Mouse (Mus musculus): ENCODE data around the gene Atg3. TPM values are rescaled to one million over a fixed set of nuclear protein-coding genes. Genes with fewer than 3 reads are reported as not detected.

The Atg3 gene
- polyA plus RNA-seq, 1 experiment from 2014 or later = 42.3 TPM

GRCm38 (mm10) chr16:45222771-45223170 lies 64.2 kb downstream of the Atg3 start:
- Histone ChIP-seq H3K4me3 (no peak overlapping the region), H3K4me1 (no peaks in the 10 kb centered on the region), H3K9me3 (replicated peaks) (no peaks in the 10 kb centered on the region), H3K9ac (no peak overlapping the region), H3K4me2 (replicated peaks) (no peak overlapping the region), H3K36me3 (no peaks in the 10 kb centered on the region), H3K27ac (no peak overlapping the region), H3K27me3 (no peaks in the 10 kb centered on the region)
- 82% methylated on average over 3 of the region's 3 CpGs for WGBS
- ATAC-seq (ENCODE audit: low FRiP score) = no peak

- 38% methylated on average over 10 of the region's 10 CpGs for WGBS
- ATAC-seq (ENCODE audit: low FRiP score) = no peak
- Histone ChIP-seq H3K4me1 (no peaks in the 10 kb centered on the region), H3K27ac (no peak within 1 kb of the TSS), H3K9ac (no peak within 1 kb of the TSS), H3K4me2 (replicated peaks) (no peak within 1 kb of the TSS), H3K27me3 (no peaks in the 10 kb centered on the region), H3K36me3 (no peaks in the 10 kb centered on the region), H3K9me3 (replicated peaks) (no peaks in the 10 kb centered on the region), H3K4me3 (no peak within 1 kb of the TSS)
Observed at GRCm38 (mm10) chr16:45223648-45224388, 65.2 kb downstream of the Atg3 start, which contains the start of gene Btla. Gene Btla (plus strand): TSS chr16:45224315.

GRCm38 (mm10) chr16:45224431-45225008 lies 65.9 kb downstream of the Atg3 start:
- Histone ChIP-seq H3K36me3 (no peaks in the 10 kb centered on the region), H3K9me3 (replicated peaks) (no peaks in the 10 kb centered on the region), H3K4me2 (replicated peaks) (no peak overlapping the region), H3K27me3 (no peaks in the 10 kb centered on the region), H3K9ac (no peak overlapping the region), H3K4me1 (no peaks in the 10 kb centered on the region), H3K4me3 (no peak overlapping the region), H3K27ac (no peak overlapping the region)
- no peak for ATAC-seq (ENCODE audit: low FRiP score)
- 63% methylated on average over 4 of the region's 4 CpGs for WGBS

- Histone ChIP-seq H3K27ac (no peak overlapping the region), H3K36me3 (no peaks in the 10 kb centered on the region), H3K4me3 (no peak overlapping the region), H3K9ac (no peak overlapping the region), H3K27me3 (no peaks in the 10 kb centered on the region), H3K9me3 (replicated peaks) (no peaks in the 10 kb centered on the region), H3K4me2 (replicated peaks) (no peak overlapping the region), H3K4me1 (no peaks in the 10 kb centered on the region)
- 92% methylated on average over 1 of the region's 1 CpGs for WGBS
- no peak for ATAC-seq (ENCODE audit: low FRiP score)
Observed at GRCm38 (mm10) chr16:45227002-45227401, 68.4 kb downstream of the Atg3 start.

GRCm38 (mm10) chr16:45231296-45231695 lies 72.7 kb downstream of the Atg3 start:
- WGBS = 96% methylated on average over 1 of the region's 1 CpGs
- no peak for ATAC-seq (ENCODE audit: low FRiP score)
- no peaks in the 10 kb centered on the region for H3K36me3 ChIP-seq
- no peaks in the 10 kb centered on the region for H3K4me1 ChIP-seq
- H3K9me3 ChIP-seq (replicated peaks) = no peaks in the 10 kb centered on the region
- no peak overlapping the region for H3K9ac ChIP-seq
- no peaks in the 10 kb centered on the region for H3K27me3 ChIP-seq
- no peak overlapping the region for H3K4me3 ChIP-seq
- no peak overlapping the region for H3K27ac ChIP-seq
- H3K4me2 ChIP-seq (replicated peaks) = no peak overlapping the region

GRCm38 (mm10) chr16:45233007-45233406 lies 74.4 kb downstream of the Atg3 start:
- no peak for ATAC-seq (ENCODE audit: low FRiP score)
- no peak overlapping the region for H3K4me3 ChIP-seq

More at GRCm38 (mm10) chr16:45233007-45233406, 74.4 kb downstream of the Atg3 start:
- 56% methylated on average over 3 of the region's 3 CpGs for WGBS
- no peaks in the 10 kb centered on the region for H3K4me1 ChIP-seq
- H3K9me3 ChIP-seq (replicated peaks) = no peaks in the 10 kb centered on the region
- no peak overlapping the region for H3K27ac ChIP-seq
- no peak overlapping the region for H3K4me2 ChIP-seq (replicated peaks)
- H3K36me3 ChIP-seq = no peaks in the 10 kb centered on the region
- H3K9ac ChIP-seq = no peak overlapping the region
- H3K27me3 ChIP-seq = no peaks in the 10 kb centered on the region

Other genes with a start within 250 kb of the Atg3 start
- not detected in 2 replicates for gene Cd200r3, start 215.1 kb upstream of the Atg3 start, polyA plus RNA-seq (2016; fragmentation: Nextera tagmentation; extraction: Ambion mirVana)
- gene Ccdc80, start 65.4 kb upstream of the Atg3 start, polyA plus RNA-seq (2016; fragmentation: Nextera tagmentation; extraction: Ambion mirVana) = 28.3 and 35.3 TPM in 2 replicates
- gene Slc35a5, start 79 bp upstream of the Atg3 start, polyA plus RNA-seq (2016; fragmentation: Nextera tagmentation; extraction: Ambion mirVana) = 24.9 and 25.4 TPM in 2 replicates
- 0.17 and 0.50 TPM in 2 replicates for gene Btla, start 65.5 kb downstream of the Atg3 start, polyA plus RNA-seq (2016; fragmentation: Nextera tagmentation; extraction: Ambion mirVana)

All from hindbrain, embryonic 12.5 days (tissue).